In genomic region chr2:112298221-112298620, GRCm38 (mm10) we compare ENCODE assay signal across 26 mouse cellular contexts. TPM values are rescaled to one million over a fixed set of nuclear protein-coding genes. Genes with fewer than 3 reads are reported as not detected.
DNase-seq lines count a peak whose midpoint lies in the region; ATAC-seq and TF ChIP-seq lines count a peak whose summit lies in the region.
"Had no signal": no experiment of that assay in that cellular context is flagged by ENCODE, and none has a peak within 500 bp of the region (broad histone marks: within the 10 kb centered on the region; RNA-seq: fewer than 3 reads in every experiment).

No protein-coding gene starts in this region.

- intact Hi-C loops in heart, adult 2 months (cut with DNase I), result no loop called here

- 82% methylated on average over 4 of the region's 4 CpGs for WGBS in heart, adult 2 months
- 66% methylated on average over 4 of the region's 4 CpGs for WGBS in kidney, adult 2 months
- WGBS in kidney, embryonic 15.5 days, result 90% methylated on average over 4 of the region's 4 CpGs
- WGBS in liver, adult 2 months, result 44% methylated on average over 4 of the region's 4 CpGs
- WGBS in liver, embryonic 11.5 days, result 89% methylated on average over 4 of the region's 4 CpGs
- 95% methylated on average over 4 of the region's 4 CpGs for WGBS in hindbrain, embryonic 13.5 days

- H3K27ac ChIP-seq in heart, adult 2 months, result no peak overlapping the region
- peak overlapping the region; percentile 64; the same call in 1 of the 2 replicates for H3K27ac ChIP-seq in kidney, adult 2 months (ENCODE audit: insufficient read depth, low read depth, low read length)
- H3K27ac ChIP-seq in kidney, embryonic 15.5 days, result no peak overlapping the region
- no peak overlapping the region for H3K27ac ChIP-seq in liver, adult 2 months (replicated peaks; ENCODE audit: insufficient read depth, low read depth, low read length)
- no peak overlapping the region for H3K27ac ChIP-seq in liver, embryonic 11.5 days (ENCODE audit: low read depth, low read length)
- no peak overlapping the region for H3K27ac ChIP-seq in hindbrain, embryonic 13.5 days
- H3K27ac ChIP-seq: embryonic facial prominence, embryonic 10.5 days; embryonic facial prominence, embryonic 12.5 days; forebrain, embryonic 13.5 days had no signal

- no peak for TF ChIP-seq EP300 in heart, adult 2 months (IDR thresholded peaks at IDR 0.05; ENCODE audit: insufficient read depth, low read depth, low read length)

- peaks cover 1% of the 10 kb centered on the region for H3K79me2 ChIP-seq in heart, adult 2 months (replicated peaks; ENCODE audit: control insufficient read depth, insufficient read depth, low read length)
- peaks cover 9% of the 10 kb centered on the region; the same call in 1 of the 2 replicates for H3K79me2 ChIP-seq in liver, adult 2 months (ENCODE audit: control insufficient read depth, insufficient read depth, low read length)

- H3K9me3 ChIP-seq in kidney, embryonic 15.5 days (replicated peaks), result no peaks in the 10 kb centered on the region
- no peaks in the 10 kb centered on the region for H3K9me3 ChIP-seq in liver, embryonic 11.5 days (ENCODE audit: control insufficient read depth, low read length)
- no peaks in the 10 kb centered on the region for H3K9me3 ChIP-seq in hindbrain, embryonic 13.5 days
- H3K9me3 ChIP-seq: embryonic facial prominence, embryonic 10.5 days; embryonic facial prominence, embryonic 12.5 days; forebrain, embryonic 13.5 days; G1E had no signal

- no peak for TF ChIP-seq POLR2A in heart, adult 2 months (IDR thresholded peaks at IDR 0.05; ENCODE audit: insufficient read depth, low read depth, low read length)
- no peak for TF ChIP-seq POLR2A in kidney, adult 2 months (IDR thresholded peaks at IDR 0.05; ENCODE audit: low read depth, low read length)
- TF ChIP-seq POLR2A in liver, adult 2 months (IDR thresholded peaks at IDR 0.05; ENCODE audit: extremely low read depth, insufficient read depth, low read length), result no peak

- peak; percentile 0 for DNase-seq in heart, adult 11 months
- no peak for DNase-seq in heart, adult 2 months
- peak; percentile 35 for DNase-seq in kidney, adult 2 months
- peak; percentile 64 for DNase-seq in liver, adult 2 months (ENCODE audit: extremely low read depth, low read depth, low spot score)
- DNase-seq in liver, embryonic 11.5 days (ENCODE audit: low spot score), result no peak
- DNase-seq: adrenal gland, adult 8-10 months; adrenal gland, postnatal 14 days; adrenal gland, postnatal 36 days; B cell, adult 2 months; cerebellum, adult 11-12 months; cerebellum, adult 2 months; cerebellum, adult 9-10 months; cerebellum, postnatal 10 days; cerebellum, postnatal 25 days had no signal

- H3K36me3 ChIP-seq in heart, adult 2 months (ENCODE audit: control insufficient read depth, insufficient read depth, low read length), result peaks cover 26% of the 10 kb centered on the region
- H3K36me3 ChIP-seq in kidney, adult 2 months (ENCODE audit: control insufficient read depth, insufficient read depth, low read length), result no peaks in the 10 kb centered on the region
- H3K36me3 ChIP-seq in kidney, embryonic 15.5 days, result no peaks in the 10 kb centered on the region
- no peaks in the 10 kb centered on the region for H3K36me3 ChIP-seq in liver, adult 2 months (ENCODE audit: control insufficient read depth, insufficient read depth, low read length)
- H3K36me3 ChIP-seq in liver, embryonic 11.5 days (ENCODE audit: control insufficient read depth, insufficient read depth, low read length), result no peaks in the 10 kb centered on the region
- H3K36me3 ChIP-seq in hindbrain, embryonic 13.5 days, result 0 out of 2 replicates have a peak, but pooled peaks cover 2% of the 10 kb centered on the region
- H3K36me3 ChIP-seq: embryonic facial prominence, embryonic 10.5 days; embryonic facial prominence, embryonic 12.5 days had no signal

- H3K9ac ChIP-seq in heart, adult 2 months (ENCODE audit: low read depth, low read length), result no peak overlapping the region
- H3K9ac ChIP-seq in kidney, embryonic 15.5 days, result no peak overlapping the region
- no peak overlapping the region for H3K9ac ChIP-seq in liver, adult 2 months (ENCODE audit: low read depth, low read length)
- no peak overlapping the region for H3K9ac ChIP-seq in liver, embryonic 11.5 days (ENCODE audit: low read depth, low read length)
- no peak overlapping the region for H3K9ac ChIP-seq in hindbrain, embryonic 13.5 days
- H3K9ac ChIP-seq: embryonic facial prominence, embryonic 12.5 days; forebrain, embryonic 13.5 days had no signal

- H3K27me3 ChIP-seq in heart, adult 2 months (ENCODE audit: control insufficient read depth, insufficient read depth, low read length), result no peaks in the 10 kb centered on the region
- H3K27me3 ChIP-seq in kidney, adult 2 months (replicated peaks; ENCODE audit: control insufficient read depth, insufficient read depth, low read length), result no peaks in the 10 kb centered on the region
- H3K27me3 ChIP-seq in kidney, embryonic 15.5 days, result no peaks in the 10 kb centered on the region
- H3K27me3 ChIP-seq in liver, adult 2 months (ENCODE audit: control insufficient read depth, insufficient read depth, low read length), result no peaks in the 10 kb centered on the region
- H3K27me3 ChIP-seq in liver, embryonic 11.5 days (replicated peaks; ENCODE audit: control insufficient read depth, insufficient read depth, low read length), result no peaks in the 10 kb centered on the region
- no peaks in the 10 kb centered on the region for H3K27me3 ChIP-seq in hindbrain, embryonic 13.5 days
- H3K27me3 ChIP-seq: CH12.LX; embryonic facial prominence, embryonic 12.5 days; forebrain, embryonic 13.5 days; Patski had no signal

- no peak for TF ChIP-seq CTCF in heart, adult 2 months (IDR thresholded peaks at IDR 0.05)
- TF ChIP-seq CTCF in kidney, adult 2 months (conservative IDR thresholded peaks at IDR 0.05; ENCODE audit: insufficient read depth, insufficient read length, low read depth, low read length), result no peak
- no peak for TF ChIP-seq CTCF in liver, adult 2 months (IDR thresholded peaks at IDR 0.05; ENCODE audit: low read depth, low read length)

- no peak overlapping the region for H3K4me2 ChIP-seq in kidney, embryonic 15.5 days
- H3K4me2 ChIP-seq in liver, embryonic 11.5 days, result no peak overlapping the region
- H3K4me2 ChIP-seq in hindbrain, embryonic 13.5 days, result no peak overlapping the region
- H3K4me2 ChIP-seq: embryonic facial prominence, embryonic 12.5 days; forebrain, embryonic 13.5 days had no signal

- H3K4me3 ChIP-seq in heart, adult 2 months, result no peak overlapping the region
- H3K4me3 ChIP-seq in kidney, adult 2 months (ENCODE audit: insufficient read depth, low read depth, low read length), result no peak overlapping the region
- no peak overlapping the region for H3K4me3 ChIP-seq in kidney, embryonic 15.5 days (replicated peaks)
- H3K4me3 ChIP-seq in liver, adult 2 months (ENCODE audit: insufficient read depth, low read depth, low read length), result no peak overlapping the region
- H3K4me3 ChIP-seq in liver, embryonic 11.5 days (ENCODE audit: low read depth, low read length), result no peak overlapping the region
- no peak overlapping the region for H3K4me3 ChIP-seq in hindbrain, embryonic 13.5 days
- H3K4me3 ChIP-seq: embryonic facial prominence, embryonic 10.5 days; embryonic facial prominence, embryonic 12.5 days; forebrain, embryonic 13.5 days had no signal

- no peak for ATAC-seq in kidney, embryonic 15.5 days (replicated peaks; ENCODE audit: low FRiP score)
- no peak for ATAC-seq in liver, embryonic 11.5 days (replicated peaks; ENCODE audit: low FRiP score)
- ATAC-seq in hindbrain, embryonic 13.5 days (ENCODE audit: low FRiP score), result no peak
- ATAC-seq: activated CD4-positive, CD25-positive, alpha-beta regulatory T cell, adult 4 months; CD4-positive, CD25-positive, alpha-beta regulatory T cell, adult 4 months; forebrain, embryonic 13.5 days; Patski had no signal

- peaks cover 6% of the 10 kb centered on the region for H3K4me1 ChIP-seq in heart, adult 2 months (ENCODE audit: control insufficient read depth, insufficient read depth, low read length)
- H3K4me1 ChIP-seq in kidney, adult 2 months (ENCODE audit: control insufficient read depth, insufficient read depth, low read length), result peaks cover 24% of the 10 kb centered on the region; the same call in 1 of the 2 replicates
- H3K4me1 ChIP-seq in kidney, embryonic 15.5 days, result no peaks in the 10 kb centered on the region
- peaks cover 8% of the 10 kb centered on the region for H3K4me1 ChIP-seq in liver, adult 2 months (ENCODE audit: control insufficient read depth, insufficient read depth, low read length)
- no peaks in the 10 kb centered on the region for H3K4me1 ChIP-seq in liver, embryonic 11.5 days (replicated peaks; ENCODE audit: control insufficient read depth, insufficient read depth, low read length)
- H3K4me1 ChIP-seq in hindbrain, embryonic 13.5 days (replicated peaks), result no peaks in the 10 kb centered on the region
- H3K4me1 ChIP-seq: embryonic facial prominence, embryonic 10.5 days; embryonic facial prominence, embryonic 12.5 days; forebrain, embryonic 13.5 days had no signal

RNA-seq across cellular contexts. Expression of gene Gm21985, which starts 32.1 kb away (rescaled TPM):
- total RNA-seq in heart, adult 2 months (2021), result 1 to 10 TPM in 1 of 2 experiments, under 1 TPM in 1; 0.42 to 1.1 TPM
- not detected in 2 replicates for polyA plus RNA-seq in heart, adult 2 months (2012; rRNA removed)
- not detected in 2 replicates for polyA plus RNA-seq in kidney, adult 2 months (2012; rRNA removed)
- polyA plus RNA-seq in kidney, embryonic 15.5 days (2015; fragmentation: Nextera tagmentation; extraction: Ambion mirVana), result not detected in 2 replicates
- not detected in 2 replicates for total RNA-seq in liver, adult 2 months (2014; rRNA removed)
- not detected in 2 replicates for polyA plus RNA-seq in liver, adult 2 months (2012; rRNA removed)
- polyA plus RNA-seq in liver, embryonic 11.5 days (2014; fragmentation: Nextera tagmentation; extraction: Ambion mirVana), result not detected in 2 replicates
- polyA plus RNA-seq in hindbrain, embryonic 13.5 days (2015; fragmentation: Nextera tagmentation; extraction: Ambion mirVana), result not detected in 2 replicates
- total RNA-seq: adrenal gland, postnatal 14 days had no signal
- polyA plus RNA-seq: activated CD4-positive, CD25-positive, alpha-beta regulatory T cell, adult 4 months; CD4-positive, CD25-positive, alpha-beta regulatory T cell, adult 4 months; cerebellum, adult 2 months; embryonic facial prominence, embryonic 10.5 days; embryonic facial prominence, embryonic 12.5 days; embryonic facial prominence, embryonic 14.5 days; forebrain, embryonic 13.5 days; G1E had no signal

RNA-seq across cellular contexts. Expression of gene Slc12a6, which starts 32.6 kb away (rescaled TPM):
- total RNA-seq in heart, adult 2 months (2021), result 10 to 100 TPM; 31.1 to 32.9 TPM
- polyA plus RNA-seq in heart, adult 2 months (2012; rRNA removed), result 23.2 and 44.3 TPM in 2 replicates
- polyA plus RNA-seq in kidney, adult 2 months (2012; rRNA removed), result 27.8 and 29.6 TPM in 2 replicates
- polyA plus RNA-seq in kidney, embryonic 15.5 days (2015; fragmentation: Nextera tagmentation; extraction: Ambion mirVana), result 9.5 and 10.7 TPM in 2 replicates
- 12.9 and 14.8 TPM in 2 replicates for total RNA-seq in liver, adult 2 months (2014; rRNA removed)
- polyA plus RNA-seq in liver, adult 2 months (2012; rRNA removed), result 4.0 and 5.2 TPM in 2 replicates
- 12.3 and 12.7 TPM in 2 replicates for polyA plus RNA-seq in liver, embryonic 11.5 days (2014; fragmentation: Nextera tagmentation; extraction: Ambion mirVana)
- 16.5 and 17.2 TPM in 2 replicates for polyA plus RNA-seq in hindbrain, embryonic 13.5 days (2015; fragmentation: Nextera tagmentation; extraction: Ambion mirVana)

RNA-seq across cellular contexts. Expression of gene Nop10, which starts 36.5 kb away (rescaled TPM):
- total RNA-seq in heart, adult 2 months (2021), result 10 to 100 TPM; 61.8 to 65.4 TPM
- polyA plus RNA-seq in heart, adult 2 months (2012; rRNA removed), result 89.0 and 113 TPM in 2 replicates
- 166 and 167 TPM in 2 replicates for polyA plus RNA-seq in kidney, adult 2 months (2012; rRNA removed)
- polyA plus RNA-seq in kidney, embryonic 15.5 days (2015; fragmentation: Nextera tagmentation; extraction: Ambion mirVana), result 242 and 259 TPM in 2 replicates
- total RNA-seq in liver, adult 2 months (2014; rRNA removed), result 71.2 and 82.6 TPM in 2 replicates
- 61.7 and 67.8 TPM in 2 replicates for polyA plus RNA-seq in liver, adult 2 months (2012; rRNA removed)
- polyA plus RNA-seq in liver, embryonic 11.5 days (2014; fragmentation: Nextera tagmentation; extraction: Ambion mirVana), result 346 and 364 TPM in 2 replicates
- polyA plus RNA-seq in hindbrain, embryonic 13.5 days (2015; fragmentation: Nextera tagmentation; extraction: Ambion mirVana), result 154 and 160 TPM in 2 replicates

RNA-seq across cellular contexts. Expression of gene Nutm1, which starts 39.1 kb away (rescaled TPM):
- total RNA-seq in heart, adult 2 months (2021), result not detected
- polyA plus RNA-seq in heart, adult 2 months (2012; rRNA removed), result not detected in 2 replicates
- polyA plus RNA-seq in kidney, adult 2 months (2012; rRNA removed), result 0.02 TPM in 1 of 2 replicates, not detected in the other
- polyA plus RNA-seq in kidney, embryonic 15.5 days (2015; fragmentation: Nextera tagmentation; extraction: Ambion mirVana), result 0.08 TPM in 1 of 2 replicates, not detected in the other
- not detected in 2 replicates for total RNA-seq in liver, adult 2 months (2014; rRNA removed)
- not detected in 2 replicates for polyA plus RNA-seq in liver, adult 2 months (2012; rRNA removed)
- not detected in 2 replicates for polyA plus RNA-seq in liver, embryonic 11.5 days (2014; fragmentation: Nextera tagmentation; extraction: Ambion mirVana)
- 0.05 TPM in 1 of 2 replicates, not detected in the other for polyA plus RNA-seq in hindbrain, embryonic 13.5 days (2015; fragmentation: Nextera tagmentation; extraction: Ambion mirVana)
- total RNA-seq: adrenal gland, adult 18-20 months; adrenal gland, postnatal 14 days; adrenal gland, postnatal 36 days; CH12.LX had no signal
- polyA plus RNA-seq: activated CD4-positive, CD25-positive, alpha-beta regulatory T cell, adult 4 months; CD4-positive, CD25-positive, alpha-beta regulatory T cell, adult 4 months; cerebellum, adult 2 months; embryonic facial prominence, embryonic 10.5 days; embryonic facial prominence, embryonic 12.5 days; embryonic facial prominence, embryonic 14.5 days; forebrain, embryonic 13.5 days had no signal

RNA-seq across cellular contexts. Expression of gene Lpcat4, which starts 59.0 kb away (rescaled TPM):
- total RNA-seq in heart, adult 2 months (2021), result 1 to 10 TPM; 2.3 TPM
- 6.3 and 11.4 TPM in 2 replicates for polyA plus RNA-seq in heart, adult 2 months (2012; rRNA removed)
- polyA plus RNA-seq in kidney, adult 2 months (2012; rRNA removed), result 22.5 and 22.6 TPM in 2 replicates
- 23.1 and 25.7 TPM in 2 replicates for polyA plus RNA-seq in kidney, embryonic 15.5 days (2015; fragmentation: Nextera tagmentation; extraction: Ambion mirVana)
- 0.09 and 0.67 TPM in 2 replicates for total RNA-seq in liver, adult 2 months (2014; rRNA removed)
- polyA plus RNA-seq in liver, adult 2 months (2012; rRNA removed), result 2.2 and 2.4 TPM in 2 replicates
- polyA plus RNA-seq in liver, embryonic 11.5 days (2014; fragmentation: Nextera tagmentation; extraction: Ambion mirVana), result 14.6 and 15.0 TPM in 2 replicates
- polyA plus RNA-seq in hindbrain, embryonic 13.5 days (2015; fragmentation: Nextera tagmentation; extraction: Ambion mirVana), result 14.9 and 15.5 TPM in 2 replicates

Comparison
In these comparisons a context has a peak if more than half of its experiments do, and no peak if none do; other contexts are left out.
1. DNase-seq: peak in heart, adult 11 months (single experiment), kidney, adult 2 months (single experiment) and liver, adult 2 months (single experiment); none in heart, adult 2 months (0 of 2) and liver, embryonic 11.5 days (single experiment).